Mouse (Mus musculus) midbrain, embryonic 11.5 days (tissue): ENCODE results near the gene Klhl9. TPM values are rescaled to one million over a fixed set of nuclear protein-coding genes. Genes with fewer than 3 reads are reported as not detected.

Experiments
- ATAC-seq: fragments of 200-750 bp; cut with Nextera tagmentation; 2 replicates; pipeline ENCODE4 v1.8.0; 2017; ENCODE audit warnings: moderate TSS enrichment, moderate library complexity; ENCODE audit not compliant: low FRiP score
- DNase-seq: peaks from one replicate; pipeline ENCODE4 v3.0.0; 2015; ENCODE audit warnings: low spot score; ENCODE audit errors: missing footprints
- H3K27ac ChIP-seq: fragments of 300-500 bp; sonication (generic); 2 replicates; pipeline ENCODE4 v1.5.1; 2014; ENCODE audit warnings: low read depth, low read length
- H3K27me3 ChIP-seq: fragments of 300-500 bp; sonication (generic); 2 replicates; pipeline ENCODE4 v1.6.1; 2014; ENCODE audit warnings: mild to moderate bottlenecking, low read length, moderate library complexity, mixed read lengths; ENCODE audit not compliant: control insufficient read depth, insufficient read depth
- H3K36me3 ChIP-seq: fragments of 300-500 bp; sonication (generic); 2 replicates; pipeline ENCODE4 v1.6.1; 2014; ENCODE audit warnings: mild to moderate bottlenecking, low read length, moderate library complexity, mixed read lengths; ENCODE audit not compliant: control insufficient read depth, insufficient read depth
- H3K4me1 ChIP-seq: fragments of 300-500 bp; sonication (generic); 2 replicates; pipeline ENCODE4 v1.6.1; 2014; ENCODE audit warnings: low read length; ENCODE audit not compliant: control insufficient read depth, insufficient read depth
- H3K4me2 ChIP-seq: fragments of 300-500 bp; sonication (generic); 2 replicates; pipeline ENCODE4 v1.6.1; 2014; ENCODE audit warnings: mild to moderate bottlenecking, moderate library complexity
- H3K4me3 ChIP-seq: fragments of 300-500 bp; sonication (generic); 2 replicates; pipeline ENCODE4 v1.5.1; 2014; ENCODE audit warnings: low read depth, low read length
- H3K9ac ChIP-seq: fragments of 300-500 bp; sonication (generic); 2 replicates; pipeline ENCODE4 v1.6.1; 2014; ENCODE audit warnings: low read length
- H3K9me3 ChIP-seq: fragments of 300-500 bp; sonication (generic); 2 replicates; pipeline ENCODE4 v1.6.1; 2016; ENCODE audit warnings: low read length; ENCODE audit not compliant: control insufficient read depth
- WGBS: fragments of 180-500 bp; shearing (Covaris S2); extraction: QIAGEN DNeasy Blood & Tissue Kit; methylation state at CpG from one replicate; pipeline ENCODE4 v1.1.7; 2014; 5-methylcytosine and 5-hydroxymethylcytosine counted together
- polyA plus RNA-seq: library from polyadenylated mRNA; unstranded; fragments of >200 nt; fragmentation: Nextera tagmentation; extraction: Ambion mirVana; gene quantifications from 2 replicates; pipeline ENCODE4 v1.2.1, GENCODE M21; 2014

The Klhl9 gene
- polyA plus RNA-seq, 1 experiment from 2014 or later, result 153 TPM

DNA sequence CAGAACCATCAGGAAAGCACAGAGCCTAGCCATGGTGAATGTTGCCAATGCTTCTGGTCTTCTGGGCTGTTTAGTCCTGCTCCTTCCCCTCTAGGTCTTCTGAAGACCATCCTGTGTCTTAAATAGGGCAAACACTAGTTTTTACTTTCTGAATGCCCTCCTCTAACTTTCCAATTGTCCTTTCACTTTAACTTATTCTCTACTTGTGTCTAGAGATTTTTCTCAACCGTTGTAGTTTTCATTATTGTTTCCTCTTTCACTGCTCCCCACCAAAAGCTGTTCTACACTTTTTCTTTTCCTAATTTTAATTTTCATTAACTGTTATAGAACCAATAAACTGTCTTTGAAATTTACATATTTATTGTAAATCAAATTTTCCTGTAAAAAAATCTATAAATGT lies 45.4 kb downstream of the Klhl9 start, which contains the start of gene Ifna16:
Gene Ifna16, minus strand, starts transcription at position 101 of the 400 bp plus-strand sequence.
- ATAC-seq, result no peak
- 100% methylated on average over 1 of the region's 1 CpGs for WGBS
- H3K27me3 ChIP-seq, result no peaks in the 10 kb centered on the region
- H3K4me1 ChIP-seq, result no peaks in the 10 kb centered on the region
- no peak within 1 kb of the TSS for H3K4me3 ChIP-seq
- H3K27ac ChIP-seq, result no peak within 1 kb of the TSS
- no peak within 1 kb of the TSS for H3K4me2 ChIP-seq
- no peak for DNase-seq
- H3K9me3 ChIP-seq, result no peaks in the 10 kb centered on the region
- H3K36me3 ChIP-seq, result no peaks in the 10 kb centered on the region
- H3K9ac ChIP-seq, result no peak within 1 kb of the TSS

Other genes with a start within 250 kb of the Klhl9 start
- gene Ifnb1, start 199.7 kb downstream of the Klhl9 start, polyA plus RNA-seq, result not detected in 2 replicates
- gene Ifna15, start 164.2 kb downstream of the Klhl9 start, polyA plus RNA-seq, result not detected in 2 replicates
- not detected in 2 replicates for gene Ifna14, start 150.7 kb downstream of the Klhl9 start, polyA plus RNA-seq
- not detected in 2 replicates for gene Ifna9, start 130.1 kb downstream of the Klhl9 start, polyA plus RNA-seq
- gene Ifna12, start 119.1 kb downstream of the Klhl9 start, polyA plus RNA-seq, result not detected in 2 replicates
- not detected in 2 replicates for gene C87499, start 88.1 kb downstream of the Klhl9 start, polyA plus RNA-seq
- not detected in 2 replicates for gene Ifna13, start 78.0 kb downstream of the Klhl9 start, polyA plus RNA-seq
- not detected in 2 replicates for gene Ifna16, start 45.5 kb downstream of the Klhl9 start, polyA plus RNA-seq
- gene Ifna2, start 38.6 kb downstream of the Klhl9 start, polyA plus RNA-seq, result not detected in 2 replicates
- gene Ifnab, start 31.1 kb downstream of the Klhl9 start, polyA plus RNA-seq, result not detected in 2 replicates
- gene Gm26566, start 660 bp downstream of the Klhl9 start, polyA plus RNA-seq, result 1.4 and 1.6 TPM in 2 replicates
- gene Gm13271, start 32.4 kb upstream of the Klhl9 start, polyA plus RNA-seq, result not detected in 2 replicates
- gene Gm13283, start 37.7 kb upstream of the Klhl9 start, polyA plus RNA-seq, result 0.15 TPM in 1 of 2 replicates, not detected in the other
- gene Gm13290, start 51.4 kb upstream of the Klhl9 start, polyA plus RNA-seq, result not detected in 2 replicates
- gene Gm13289, start 54.5 kb upstream of the Klhl9 start, polyA plus RNA-seq, result not detected in 2 replicates
- not detected in 2 replicates for gene Gm13272, start 57.4 kb upstream of the Klhl9 start, polyA plus RNA-seq
- not detected in 2 replicates for gene Ifnz, start 59.7 kb upstream of the Klhl9 start, polyA plus RNA-seq
- gene Gm13276, start 63.2 kb upstream of the Klhl9 start, polyA plus RNA-seq, result not detected in 2 replicates
- gene Gm13277, start 66.2 kb upstream of the Klhl9 start, polyA plus RNA-seq, result not detected in 2 replicates
- gene Gm13278, start 69.1 kb upstream of the Klhl9 start, polyA plus RNA-seq, result not detected in 2 replicates
- gene Gm13275, start 72.0 kb upstream of the Klhl9 start, polyA plus RNA-seq, result not detected in 2 replicates
- gene Gm13279, start 74.9 kb upstream of the Klhl9 start, polyA plus RNA-seq, result not detected in 2 replicates
- 0.29 and 0.61 TPM in 2 replicates for gene Gm13285, start 77.2 kb upstream of the Klhl9 start, polyA plus RNA-seq
- not detected in 2 replicates for gene Gm13287, start 80.8 kb upstream of the Klhl9 start, polyA plus RNA-seq
- gene Gm13288, start 83.1 kb upstream of the Klhl9 start, polyA plus RNA-seq, result 0.12 TPM in 1 of 2 replicates, not detected in the other
- gene Ifna7, start 93.8 kb upstream of the Klhl9 start, polyA plus RNA-seq, result not detected in 2 replicates
- not detected in 2 replicates for gene Ifna11, start 97.5 kb upstream of the Klhl9 start, polyA plus RNA-seq
- not detected in 2 replicates for gene Ifna6, start 105.0 kb upstream of the Klhl9 start, polyA plus RNA-seq
- gene Ifna5, start 113.1 kb upstream of the Klhl9 start, polyA plus RNA-seq, result not detected in 2 replicates
- not detected in 2 replicates for gene Ifna4, start 119.4 kb upstream of the Klhl9 start, polyA plus RNA-seq
- gene Ifna1, start 127.6 kb upstream of the Klhl9 start, polyA plus RNA-seq, result not detected in 2 replicates
- not detected in 2 replicates for gene Ifne, start 157.7 kb upstream of the Klhl9 start, polyA plus RNA-seq